9 mouse cellular contexts compared by ENCODE assay signal in the genomic region with DNA sequence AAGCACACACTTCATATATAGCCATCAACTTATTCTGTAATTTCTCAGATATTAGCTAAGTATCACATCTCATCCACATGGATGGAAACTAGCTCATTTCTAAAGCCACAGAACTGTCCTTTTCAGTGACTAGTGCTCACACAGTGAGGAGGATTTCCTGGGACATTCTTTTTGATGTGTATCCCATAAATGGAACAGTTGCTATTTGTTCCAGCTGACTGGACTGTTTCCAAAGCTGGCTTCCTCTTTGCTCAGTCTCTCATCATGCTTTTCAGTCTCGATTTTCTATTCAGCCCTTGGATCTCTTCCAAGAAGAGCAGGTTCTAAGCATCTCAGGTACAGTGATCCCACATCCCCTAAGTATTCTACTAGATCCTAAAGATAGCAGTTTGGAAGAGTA.
DNase-seq lines count a peak whose midpoint lies in the region; ATAC-seq and TF ChIP-seq lines count a peak whose summit lies in the region.
"Had no signal": no experiment of that assay in that cellular context is flagged by ENCODE, and none has a peak within 500 bp of the region (broad histone marks: within the 10 kb centered on the region; RNA-seq: fewer than 3 reads in every experiment).

No protein-coding gene starts in this region.

- no peak overlapping the region for H3K9ac ChIP-seq in forebrain, postnatal 0 days
- H3K9ac ChIP-seq in embryonic facial prominence, embryonic 14.5 days (ENCODE audit: low read depth, low read length) = no peak overlapping the region

- H3K4me1 ChIP-seq in forebrain, postnatal 0 days (ENCODE audit: insufficient read depth) = no peaks in the 10 kb centered on the region
- H3K4me1 ChIP-seq in forebrain, embryonic 10.5 days = peaks cover 7% of the 10 kb centered on the region
- peaks cover 8% of the 10 kb centered on the region for H3K4me1 ChIP-seq in embryonic facial prominence, embryonic 14.5 days (ENCODE audit: control insufficient read depth, insufficient read depth, low read length)
- H3K4me1 ChIP-seq in thymus, adult 2 months (replicated peaks; ENCODE audit: control insufficient read depth, insufficient read depth, low read length) = no peaks in the 10 kb centered on the region

- peak overlapping the region; percentile 24; the same call in 1 of the 2 replicates for H3K27ac ChIP-seq in forebrain, postnatal 0 days (ENCODE audit: low read depth, low read length)
- no peak overlapping the region for H3K27ac ChIP-seq in forebrain, embryonic 10.5 days
- H3K27ac ChIP-seq in layer of hippocampus, adult 2 months = peak overlapping the region; percentile 78
- no peak overlapping the region for H3K27ac ChIP-seq in embryonic facial prominence, embryonic 14.5 days (replicated peaks; ENCODE audit: low read depth, low read length)
- H3K27ac ChIP-seq in thymus, adult 2 months (ENCODE audit: control insufficient read depth, insufficient read depth, low read length) = no peak overlapping the region

- H3K4me3 ChIP-seq in forebrain, postnatal 0 days (ENCODE audit: low read depth, low read length) = no peak overlapping the region
- no peak overlapping the region for H3K4me3 ChIP-seq in forebrain, embryonic 10.5 days
- H3K4me3 ChIP-seq in layer of hippocampus, adult 2 months = no peak overlapping the region
- no peak overlapping the region for H3K4me3 ChIP-seq in embryonic facial prominence, embryonic 14.5 days (ENCODE audit: low read depth, low read length)
- H3K4me3 ChIP-seq in thymus, adult 2 months (ENCODE audit: control insufficient read depth, insufficient read depth, low read length) = no peak overlapping the region

- no peaks in the 10 kb centered on the region for H3K36me3 ChIP-seq in forebrain, postnatal 0 days (ENCODE audit: insufficient read depth)
- 0 out of 2 replicates have a peak, but pooled peaks cover 2% of the 10 kb centered on the region for H3K36me3 ChIP-seq in forebrain, embryonic 10.5 days (replicated peaks)
- H3K36me3 ChIP-seq in embryonic facial prominence, embryonic 14.5 days (ENCODE audit: control insufficient read depth, insufficient read depth, low read length) = no peaks in the 10 kb centered on the region
- H3K36me3 ChIP-seq in thymus, adult 2 months (ENCODE audit: control insufficient read depth, insufficient read depth, low read length) = peaks cover 4% of the 10 kb centered on the region; the same call in 1 of the 2 replicates

- H3K4me2 ChIP-seq in forebrain, postnatal 0 days (ENCODE audit: low read depth) = no peak overlapping the region
- no peak overlapping the region for H3K4me2 ChIP-seq in embryonic facial prominence, embryonic 14.5 days (ENCODE audit: low read depth, low read length)

- H3K9me3 ChIP-seq in forebrain, postnatal 0 days (ENCODE audit: low read length) = no peaks in the 10 kb centered on the region
- no peaks in the 10 kb centered on the region for H3K9me3 ChIP-seq in forebrain, embryonic 10.5 days
- no peaks in the 10 kb centered on the region for H3K9me3 ChIP-seq in embryonic facial prominence, embryonic 14.5 days (ENCODE audit: control insufficient read depth, low read length)

- no peaks in the 10 kb centered on the region for H3K27me3 ChIP-seq in forebrain, postnatal 0 days (ENCODE audit: insufficient read depth, low read length)
- no peaks in the 10 kb centered on the region for H3K27me3 ChIP-seq in forebrain, embryonic 10.5 days (ENCODE audit: poor library complexity, severe bottlenecking)
- no peaks in the 10 kb centered on the region for H3K27me3 ChIP-seq in embryonic facial prominence, embryonic 14.5 days (replicated peaks; ENCODE audit: control insufficient read depth, insufficient read depth, low read length)
- H3K27me3 ChIP-seq in thymus, adult 2 months (ENCODE audit: control insufficient read depth, insufficient read depth, low read length) = no peaks in the 10 kb centered on the region

- no peak for TF ChIP-seq POLR2A in thymus, adult 2 months (IDR thresholded peaks at IDR 0.05; ENCODE audit: control insufficient read depth, extremely low read depth, insufficient read depth, low read length, poor library complexity)

- 5% methylated on average over 1 of the region's 1 CpGs for WGBS in forebrain, postnatal 0 days
- WGBS in forebrain, embryonic 10.5 days = 56% methylated on average over 1 of the region's 1 CpGs
- 6% methylated on average over 1 of the region's 1 CpGs for WGBS in embryonic facial prominence, embryonic 14.5 days
- WGBS in thymus, adult 2 months = 18% methylated on average over 1 of the region's 1 CpGs

- no peak for TF ChIP-seq CTCF in forebrain, postnatal 0 days (IDR thresholded peaks at IDR 0.05; ENCODE audit: low read depth)
- no peak for TF ChIP-seq CTCF in layer of hippocampus, adult 2 months (conservative IDR thresholded peaks at IDR 0.05)
- no peak for TF ChIP-seq CTCF in thymus, adult 2 months (IDR thresholded peaks at IDR 0.05; ENCODE audit: borderline replicate concordance, control insufficient read depth, extremely low read depth, insufficient read depth, low read length, poor library complexity)

- ATAC-seq in forebrain, postnatal 0 days = no peak
- ATAC-seq in embryonic facial prominence, embryonic 14.5 days (ENCODE audit: low read depth) = 0 out of 2 replicates have a peak, but pooled peaks have one; percentile 18

- no peak for DNase-seq in forebrain, postnatal 0 days
- DNase-seq in forebrain, embryonic 10.5 days (ENCODE audit: extremely low spot score, low spot score) = no peak
- DNase-seq in layer of hippocampus, adult 2 months (ENCODE audit: low spot score in 2 of 2) = peak in 1 of 2 experiments; percentile 29
- DNase-seq in layer of hippocampus, postnatal 25 days (ENCODE audit: extremely low spot score in 1 of 2, low spot score in 1 of 2) = no peak
- DNase-seq in 3T3-L1 (ENCODE audit: low read depth, low spot score) = peak; percentile 19
- peak; percentile 75 for DNase-seq in embryonic facial prominence, embryonic 14.5 days (ENCODE audit: low spot score)
- no peak for DNase-seq in urinary bladder, postnatal 36 days (ENCODE audit: low spot score in 2 of 2)
- DNase-seq in thymus, adult 2 months = no peak
- DNase-seq: adrenal gland, adult 8-10 months had no signal

Comparison
In these comparisons a context has a peak if more than half of its experiments do, and no peak if none do; other contexts are left out.
1. H3K27ac ChIP-seq: peak in forebrain, postnatal 0 days (single experiment) and layer of hippocampus, adult 2 months (single experiment); none in forebrain, embryonic 10.5 days (single experiment), embryonic facial prominence, embryonic 14.5 days (single experiment) and thymus, adult 2 months (single experiment).
2. DNase-seq: peak in 3T3-L1 (single experiment) and embryonic facial prominence, embryonic 14.5 days (single experiment); none in forebrain, postnatal 0 days (single experiment), forebrain, embryonic 10.5 days (single experiment), layer of hippocampus, postnatal 25 days (0 of 2), urinary bladder, postnatal 36 days (0 of 2) and thymus, adult 2 months (single experiment).